Mouse (Mus musculus) erythroblast, adult 5-6 weeks (primary cell): ENCODE results near the gene 9030025P20Rik. TPM values are rescaled to one million over a fixed set of nuclear protein-coding genes. Genes with fewer than 3 reads are reported as not detected.
"Not testable (repeated sequence)": the region's sequence is repeated elsewhere in the genome, so short reads cannot be mapped to it uniquely, and the experiment has no call there.

Experiments used
- ATAC-seq: replicated peaks from 2 replicates; pipeline ENCODE4 v1.8.0; 2016; ENCODE audit warnings: moderate number of reproducible peaks, mild to moderate bottlenecking, moderate TSS enrichment, inconsistent platforms; ENCODE audit not compliant: poor library complexity, low FRiP score, severe bottlenecking
- total RNA-seq, 2 experiments: library from RNA; stranded (forward) in 1 of 2; stranded (reverse) in 1 of 2; fragments of 150-400 nt in 1 of 2; fragments of 200-764, 138-1000 nt in 1 of 2; gene quantifications; 2 replicates each; pipeline versions ENCODE4 v1.2.3 to v1.2.4; 2015 to 2017; ENCODE audit warnings: low replicate concordance in 2 of 2

Gene 9030025P20Rik
- 0.96 and 1.3 TPM in 2 replicates for total RNA-seq (2015; ENCODE audit: low replicate concordance)
- 0.94 and 3.1 TPM in 2 replicates for total RNA-seq (2017; ENCODE audit: low replicate concordance)

- ATAC-seq = peak; percentile 95
Observed at GRCm38 (mm10) chr17:14978362-14979038, at the start of gene 9030025P20Rik, which contains the start of gene Gm3417. 9030025P20Rik (plus strand) TSS chr17:14978468. Gm3417 (minus strand) TSS chr17:14978790.

GRCm38 (mm10) chr17:14928631-14929030 is 49.6 kb upstream of the 9030025P20Rik start:
- ATAC-seq = no peak

- ATAC-seq = no peak
Observed at GRCm38 (mm10) chr17:14930697-14931096, 47.6 kb upstream of the 9030025P20Rik start.

GRCm38 (mm10) chr17:14931469-14931868 is 46.8 kb upstream of the 9030025P20Rik start:
- no peak for ATAC-seq

GRCm38 (mm10) chr17:14935280-14935679 is 43.0 kb upstream of the 9030025P20Rik start:
- not testable (repeated sequence) for ATAC-seq

GRCm38 (mm10) chr17:14935841-14936605 is 42.2 kb upstream of the 9030025P20Rik start:
- ATAC-seq = no peak

- ATAC-seq = not testable (repeated sequence)
Observed at GRCm38 (mm10) chr17:14942181-14942580, 36.1 kb upstream of the 9030025P20Rik start.

GRCm38 (mm10) chr17:14943009-14943728 is 35.1 kb upstream of the 9030025P20Rik start, which contains the start of the genes Wdr27 and 1600012H06Rik:
Wdr27 (minus strand) TSS chr17:14943158.
1600012H06Rik (plus strand) TSS chr17:14943184.
- ATAC-seq = peak; percentile 99

GRCm38 (mm10) chr17:14943729-14944059 is 34.6 kb upstream of the 9030025P20Rik start:
- ATAC-seq = peak; percentile 38

- ATAC-seq = no peak
Observed at GRCm38 (mm10) chr17:14944551-14944950, 33.7 kb upstream of the 9030025P20Rik start.

- no peak for ATAC-seq
Observed at GRCm38 (mm10) chr17:14949161-14949827, 29.0 kb upstream of the 9030025P20Rik start.

GRCm38 (mm10) chr17:14953452-14953851 is 24.8 kb upstream of the 9030025P20Rik start:
- ATAC-seq = peak; percentile 65

GRCm38 (mm10) chr17:14958686-14959327 is 19.5 kb upstream of the 9030025P20Rik start:
- ATAC-seq = no peak

GRCm38 (mm10) chr17:14959979-14960378 is 18.3 kb upstream of the 9030025P20Rik start:
- ATAC-seq = peak; percentile 67

GRCm38 (mm10) chr17:14960520-14960919 is 17.7 kb upstream of the 9030025P20Rik start:
- ATAC-seq = peak; percentile 23

- ATAC-seq = peak; percentile 21; the same call in 1 of the 2 replicates
Observed at GRCm38 (mm10) chr17:14960951-14961556, 17.2 kb upstream of the 9030025P20Rik start, which contains the start of gene Phf10. Phf10 (minus strand) TSS chr17:14961273.

GRCm38 (mm10) chr17:14961557-14962154 is 16.6 kb upstream of the 9030025P20Rik start:
- peak; percentile 12 for ATAC-seq

GRCm38 (mm10) chr17:14968373-14968913 is 9.8 kb upstream of the 9030025P20Rik start:
- peak; percentile 53 for ATAC-seq
